Comparison of ENCODE assay signal across 8 mouse cellular contexts in genomic region chr3:141932956-141933355, GRCm38 (mm10).
DNase-seq lines count a peak whose midpoint lies in the region; ATAC-seq and TF ChIP-seq lines count a peak whose summit lies in the region.

No protein-coding gene starts in this region.

- no peak for TF ChIP-seq EP300 in heart, adult 2 months (IDR thresholded peaks at IDR 0.05; ENCODE audit: insufficient read depth, low read depth, low read length)

- no peak overlapping the region for H3K9ac ChIP-seq in heart, adult 2 months (ENCODE audit: low read depth, low read length)

- no peak for TF ChIP-seq POLR2A in heart, adult 2 months (IDR thresholded peaks at IDR 0.05; ENCODE audit: insufficient read depth, low read depth, low read length)

- no peak overlapping the region for H3K4me3 ChIP-seq in heart, adult 2 months

- WGBS in heart, adult 2 months: 59% methylated on average over 3 of the region's 3 CpGs

- no peaks in the 10 kb centered on the region for H3K4me1 ChIP-seq in heart, adult 2 months (ENCODE audit: control insufficient read depth, insufficient read depth, low read length)

- H3K79me2 ChIP-seq in heart, adult 2 months (replicated peaks; ENCODE audit: control insufficient read depth, insufficient read depth, low read length): no peaks in the 10 kb centered on the region

- no peaks in the 10 kb centered on the region for H3K27me3 ChIP-seq in heart, adult 2 months (ENCODE audit: control insufficient read depth, insufficient read depth, low read length)

- H3K27ac ChIP-seq in heart, adult 2 months: no peak overlapping the region

- ATAC-seq in cerebellum, adult (ENCODE audit: insufficient number of reproducible peaks, low FRiP score, low TSS enrichment): peak; percentile 65; the same call in 1 of the 2 replicates

- no peak for TF ChIP-seq CTCF in heart, adult 2 months (IDR thresholded peaks at IDR 0.05)

- H3K36me3 ChIP-seq in heart, adult 2 months (ENCODE audit: control insufficient read depth, insufficient read depth, low read length): no peaks in the 10 kb centered on the region

- DNase-seq in heart, adult 2 months: peak; percentile 42 to 44
- no peak for DNase-seq in heart, postnatal 25 days (ENCODE audit: low spot score)
- DNase-seq in gastrocnemius, postnatal 25 days: peak; percentile 14
- DNase-seq in left cerebral cortex, postnatal 4 days: peak; percentile 70
- peak; percentile 16 for DNase-seq in right cerebral cortex, postnatal 25 days
- no peak for DNase-seq in thymus, postnatal 0 days (ENCODE audit: low spot score)
- no peak for DNase-seq in embryo, embryonic 10 days (ENCODE audit: low spot score)

- intact Hi-C loops in heart, adult 2 months (cut with DNase I): loop anchor here (10.0 kb wide), 1 partner anchor 192 kb away; no protein-coding TSS in a partner anchor
- intact Hi-C loops in heart, postnatal 25 days (cut with DNase I): no loop called here
- intact Hi-C loops in left cerebral cortex, postnatal 4 days (cut with DNase I): no loop called here

Comparison
In these comparisons a context has a peak if more than half of its experiments do, and no peak if none do; other contexts are left out.
1. DNase-seq: peak in heart, adult 2 months (2 of 2), gastrocnemius, postnatal 25 days (single experiment), left cerebral cortex, postnatal 4 days (single experiment) and right cerebral cortex, postnatal 25 days (single experiment); none in heart, postnatal 25 days (single experiment), thymus, postnatal 0 days (single experiment) and embryo, embryonic 10 days (single experiment).